Mouse (Mus musculus): ENCODE data around the gene 3830403N18Rik.
"Not testable (repeated sequence)": the region's sequence is repeated elsewhere in the genome, so short reads cannot be mapped to it uniquely, and the experiment has no call there.

Gene 3830403N18Rik

DNA sequence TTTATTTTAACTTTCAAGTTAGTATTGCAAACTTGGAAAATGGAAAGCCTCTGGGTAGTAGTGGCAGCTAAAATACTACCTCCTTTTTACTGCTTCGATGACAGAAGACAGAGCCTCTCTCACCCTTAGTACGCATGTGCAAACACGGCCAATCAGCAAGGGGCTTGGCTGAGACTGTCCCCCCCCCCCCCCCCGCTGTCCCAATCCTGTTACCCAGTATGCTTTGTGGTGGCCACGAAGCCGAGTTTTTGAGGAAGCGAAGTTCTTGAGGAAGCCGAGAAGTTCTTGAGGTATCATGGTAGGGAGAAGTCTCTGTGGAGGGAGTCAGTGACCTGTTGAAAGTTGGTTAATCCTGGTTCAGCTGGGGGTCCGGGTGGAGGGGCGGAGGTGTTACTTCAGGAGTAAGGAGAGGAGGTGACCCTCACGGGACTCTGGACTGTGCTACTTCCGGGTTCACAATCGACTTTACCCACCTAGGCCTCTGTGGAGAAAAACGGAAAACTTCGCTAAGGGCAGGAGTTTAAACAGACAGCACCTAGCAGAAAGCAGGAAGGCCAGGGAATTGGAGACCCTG lies at the start of gene 3830403N18Rik:
Gene 3830403N18Rik (plus strand): TSS at position 237 of the 574 bp plus-strand sequence.
- not testable (repeated sequence) for DNase-seq (ENCODE audit: low spot score in 2 of 2)

DNA sequence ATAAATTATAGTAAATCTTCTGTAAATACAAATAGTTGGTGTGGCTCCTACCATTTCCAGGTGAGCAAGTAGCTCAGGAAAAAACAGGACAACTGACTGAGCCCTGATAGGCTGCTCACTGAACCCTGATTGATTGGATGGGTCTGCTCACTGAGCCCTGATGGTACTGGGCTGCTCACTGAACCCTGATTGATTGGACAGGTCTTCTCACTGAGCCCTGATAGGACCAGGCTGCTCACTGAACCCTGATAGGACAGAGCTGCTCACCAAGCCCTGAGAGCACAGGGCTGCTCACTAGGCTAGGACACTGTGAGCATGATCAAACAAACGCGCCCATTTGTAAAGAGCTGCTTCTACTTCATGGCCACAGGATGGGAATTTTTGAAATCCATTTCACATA lies 15.0 kb downstream of the 3830403N18Rik start:
- DNase-seq (ENCODE audit: low spot score in 2 of 2), result no peak

DNA sequence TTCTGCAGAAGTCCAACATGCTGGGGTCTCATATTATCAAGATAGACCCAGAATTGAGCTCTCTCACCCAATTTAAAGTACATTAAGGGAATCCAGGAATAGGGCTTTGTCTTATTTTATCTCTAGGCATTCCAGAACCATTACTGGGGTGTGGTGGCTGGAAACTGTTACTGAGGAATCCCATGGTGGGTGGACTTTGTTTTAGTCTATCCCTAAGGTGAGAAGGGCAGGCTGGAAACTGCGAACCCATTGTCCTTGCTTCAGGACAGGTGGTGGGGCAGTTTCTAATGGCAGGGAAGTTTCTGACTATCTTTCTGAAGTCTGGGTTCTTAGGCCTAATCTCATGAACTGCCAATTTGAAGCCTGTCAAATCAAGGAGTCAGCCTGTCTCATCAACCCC lies 50.1 kb downstream of the 3830403N18Rik start:
- DNase-seq (ENCODE audit: low spot score in 2 of 2), result not testable (repeated sequence)
